Mouse (Mus musculus): ENCODE results near the gene Ckap4.

DNA sequence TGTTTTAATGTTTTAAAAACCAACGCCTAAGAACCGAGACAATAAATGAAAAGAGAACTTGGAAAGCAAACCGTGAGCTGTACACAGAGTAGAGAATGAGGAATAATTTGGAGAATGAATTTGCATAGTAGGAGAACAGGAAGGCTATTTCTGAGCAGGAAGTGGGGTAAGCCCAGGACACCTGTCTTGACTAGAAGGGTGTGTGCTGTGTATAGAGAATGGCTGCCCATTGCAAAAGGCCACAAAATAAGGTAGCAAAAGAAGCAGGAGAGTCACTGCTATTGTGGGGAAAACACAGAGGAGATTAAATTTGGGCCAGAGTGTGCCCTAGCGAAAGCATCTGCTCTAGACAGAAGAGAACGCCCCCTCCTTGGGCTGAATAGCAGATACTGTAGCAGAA is 1.6 kb upstream of the Ckap4 start:
- TF ChIP-seq CTCF (IDR thresholded peaks at IDR 0.05; ENCODE audit: extremely low read depth, insufficient read depth, insufficient read length, insufficient replicate concordance) (no peak), POLR2A (IDR thresholded peaks at IDR 0.05; ENCODE audit: low read depth, low read length) (no peak)
